Mouse (Mus musculus): ENCODE data around the gene Lrig1.

GRCm38 (mm10) chr6:94645723-94646122, 54.2 kb downstream of the Lrig1 start:
- TF ChIP-seq CTCF (IDR thresholded peaks at IDR 0.05; ENCODE audit: borderline replicate concordance, control insufficient read depth, extremely low read depth, insufficient read depth, low read length, poor library complexity) (no peak), POLR2A (IDR thresholded peaks at IDR 0.05; ENCODE audit: control insufficient read depth, extremely low read depth, insufficient read depth, low read length, poor library complexity) (no peak)

Data from thymus, adult 2 months (tissue).